Mouse (Mus musculus) adrenal gland, postnatal 14 days (tissue): ENCODE measurements at regions not wholly inside any gene's neighbourhood (a gene's known extent, or its start where the extent isn't known, plus 50 kb on each side); places are given as distances from the start of the nearest gene placed in this dataset.

Experiments
- DNase-seq: peaks from one replicate; pipeline ENCODE4 v3.0.0; 2021; ENCODE audit warnings: mixed read lengths

GRCm38 (mm10) chr1:76083273-76084036 is 537.4 kb downstream of the Slc4a3 start:
- DNase-seq, result peak; percentile 14

- no peak for DNase-seq
Observed at GRCm38 (mm10) chr1:76091031-76091430, 545.0 kb downstream of the Slc4a3 start.

GRCm38 (mm10) chr1:76113281-76113680 is 567.2 kb downstream of the Slc4a3 start:
- DNase-seq, result peak; percentile 28

- DNase-seq, result no peak
Observed at GRCm38 (mm10) chr1:76120840-76121239, 574.8 kb downstream of the Slc4a3 start.

GRCm38 (mm10) chr1:76130353-76130752 is 584.3 kb downstream of the Slc4a3 start:
- DNase-seq, result peak; percentile 5

- DNase-seq, result no peak
Observed at GRCm38 (mm10) chr1:76136810-76137209, 590.7 kb downstream of the Slc4a3 start.

- no peak for DNase-seq
Observed at GRCm38 (mm10) chr1:76137701-76138100, 591.6 kb downstream of the Slc4a3 start.

- DNase-seq, result no peak
Observed at GRCm38 (mm10) chr1:76143516-76143915, 597.5 kb downstream of the Slc4a3 start.

GRCm38 (mm10) chr1:76148963-76149362 is 602.9 kb downstream of the Slc4a3 start:
- DNase-seq, result no peak

GRCm38 (mm10) chr1:76156291-76156690 is 610.2 kb downstream of the Slc4a3 start:
- no peak for DNase-seq

GRCm38 (mm10) chr1:76167486-76167885 is 621.4 kb downstream of the Slc4a3 start:
- no peak for DNase-seq

- no peak for DNase-seq
Observed at GRCm38 (mm10) chr1:76181181-76181580, 635.1 kb downstream of the Slc4a3 start.

GRCm38 (mm10) chr1:76194844-76195243 is 648.8 kb downstream of the Slc4a3 start:
- DNase-seq, result peak; percentile 48

- DNase-seq, result no peak
Observed at GRCm38 (mm10) chr1:76197651-76198050, 651.6 kb downstream of the Slc4a3 start.

GRCm38 (mm10) chr1:76200906-76201305 is 654.8 kb downstream of the Slc4a3 start:
- DNase-seq, result no peak

- DNase-seq, result no peak
Observed at GRCm38 (mm10) chr1:76212486-76212885, 666.4 kb downstream of the Slc4a3 start.

GRCm38 (mm10) chr1:76244721-76245120 is 698.7 kb downstream of the Slc4a3 start:
- DNase-seq, result peak; percentile 26

GRCm38 (mm10) chr1:76246181-76246796 is 700.2 kb downstream of the Slc4a3 start:
- no peak for DNase-seq

- DNase-seq, result no peak
Observed at GRCm38 (mm10) chr1:76247126-76247525, 701.1 kb downstream of the Slc4a3 start.

GRCm38 (mm10) chr1:76258217-76258616 is 712.2 kb downstream of the Slc4a3 start:
- no peak for DNase-seq

GRCm38 (mm10) chr1:76276148-76276547 is 730.1 kb downstream of the Slc4a3 start:
- peak; percentile 57 for DNase-seq

GRCm38 (mm10) chr1:76276624-76277023 is 730.6 kb downstream of the Slc4a3 start:
- no peak for DNase-seq

GRCm38 (mm10) chr1:76283322-76283721 is 737.3 kb downstream of the Slc4a3 start:
- peak; percentile 16 for DNase-seq
